Mouse (Mus musculus) left cerebral cortex, adult 9 months (tissue): Measurements from ENCODE around the gene Syne1.
A peak's percentile ranks its signal among the peaks of the same experiment; 100 is the strongest.

ENCODE experiments used
- DNase-seq, 2 experiments: peaks; one replicate each; pipeline ENCODE4 v3.0.0; 2022; ENCODE audit warnings: low spot score in 2 of 2

Gene Syne1

GRCm38 (mm10) chr10:5437766-5438165, 113.5 kb downstream of the Syne1 start:
- no peak for DNase-seq

GRCm38 (mm10) chr10:5423984-5424383, 127.3 kb downstream of the Syne1 start:
- no peak for DNase-seq

- DNase-seq = no peak
Measured at GRCm38 (mm10) chr10:5415730-5416129, 135.6 kb downstream of the Syne1 start.

GRCm38 (mm10) chr10:5384131-5384776, 167.0 kb downstream of the Syne1 start:
- no peak for DNase-seq

GRCm38 (mm10) chr10:5381536-5381935, 169.7 kb downstream of the Syne1 start:
- no peak for DNase-seq

- peak; percentile 73 to 85 for DNase-seq
Measured at GRCm38 (mm10) chr10:5378969-5379368, 172.3 kb downstream of the Syne1 start.

- no peak for DNase-seq
Measured at GRCm38 (mm10) chr10:5369599-5369998, 181.7 kb downstream of the Syne1 start.

GRCm38 (mm10) chr10:5368266-5368665, 183.0 kb downstream of the Syne1 start:
- peak in 1 of 2 experiments; percentile 65 for DNase-seq

- peak in 1 of 2 experiments; percentile 65 for DNase-seq
Measured at GRCm38 (mm10) chr10:5367465-5368011, 183.7 kb downstream of the Syne1 start.

GRCm38 (mm10) chr10:5360560-5360959, 190.7 kb downstream of the Syne1 start:
- peak in 1 of 2 experiments; percentile 44 for DNase-seq

- no peak for DNase-seq
Measured at GRCm38 (mm10) chr10:5356614-5357013, 194.7 kb downstream of the Syne1 start.

- DNase-seq = no peak
Measured at GRCm38 (mm10) chr10:5353390-5353789, 197.9 kb downstream of the Syne1 start.

GRCm38 (mm10) chr10:5346911-5347310, 204.4 kb downstream of the Syne1 start:
- DNase-seq = no peak

- DNase-seq = no peak
Measured at GRCm38 (mm10) chr10:5343211-5343610, 208.1 kb downstream of the Syne1 start.

GRCm38 (mm10) chr10:5336394-5336793, 214.9 kb downstream of the Syne1 start:
- no peak for DNase-seq

- peak in 1 of 2 experiments; percentile 32 for DNase-seq
Measured at GRCm38 (mm10) chr10:5332801-5333200, 218.5 kb downstream of the Syne1 start.

GRCm38 (mm10) chr10:5326716-5327115, 224.6 kb downstream of the Syne1 start:
- DNase-seq = no peak

- no peak for DNase-seq
Measured at GRCm38 (mm10) chr10:5323741-5324395, 227.4 kb downstream of the Syne1 start.

- DNase-seq = no peak
Measured at GRCm38 (mm10) chr10:5322562-5322961, 228.7 kb downstream of the Syne1 start.

- peak; percentile 23 to 82 for DNase-seq
Measured at GRCm38 (mm10) chr10:5317602-5318001, 233.7 kb downstream of the Syne1 start.

GRCm38 (mm10) chr10:5312437-5312836, 238.8 kb downstream of the Syne1 start:
- no peak for DNase-seq

GRCm38 (mm10) chr10:5309961-5310713, 241.1 kb downstream of the Syne1 start:
- DNase-seq = no peak
